In the genomic region with DNA sequence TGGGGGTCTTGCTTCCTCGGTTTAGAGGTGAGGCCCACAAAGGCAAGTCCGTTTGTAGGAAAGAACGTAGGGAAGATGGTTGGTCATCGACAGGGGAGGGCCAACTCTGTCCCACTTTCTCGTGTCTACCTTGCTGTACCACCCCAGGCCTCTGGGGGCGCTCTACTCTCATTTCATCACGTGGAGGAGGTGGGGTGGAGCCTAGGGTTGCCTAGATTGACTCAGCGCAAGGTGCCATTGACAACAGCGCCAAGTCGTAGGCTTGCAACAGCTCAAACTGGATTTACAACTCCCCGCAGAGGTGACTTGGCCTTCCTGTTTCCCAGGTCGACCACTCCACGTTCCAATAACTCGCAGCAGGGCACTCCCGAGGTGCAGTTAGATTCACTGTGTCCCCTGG, we compare ENCODE assay signal across 11 mouse cellular contexts. TPM values are rescaled to one million over a fixed set of nuclear protein-coding genes. Genes with fewer than 3 reads are reported as not detected.
DNase-seq lines count a peak whose midpoint lies in the region; ATAC-seq lines count a peak whose summit lies in the region.
"Had no signal": no experiment of that assay in that cellular context is flagged by ENCODE, and none has a peak within 500 bp of the region (broad histone marks: within the 10 kb centered on the region; RNA-seq: fewer than 3 reads in every experiment).

No protein-coding gene starts in this region.

- intact Hi-C loops in heart, postnatal 14 days (cut with DNase I): no loop called here
- intact Hi-C loops in left cerebral cortex, postnatal 10 days (cut with DNase I): loop anchor here (5.0 kb wide), 1 partner anchor 497 kb away; no protein-coding TSS in a partner anchor
- intact Hi-C loops in gastrocnemius, postnatal 14 days (cut with DNase I; ENCODE audit: low total_unique reads): no loop called here

- ATAC-seq in heart, embryonic 12.5 days (ENCODE audit: insufficient number of reproducible peaks, low FRiP score): no peak
- ATAC-seq: hindbrain, embryonic 16.5 days had no signal

- H3K36me3 ChIP-seq in heart, embryonic 12.5 days: no peaks in the 10 kb centered on the region
- no peaks in the 10 kb centered on the region for H3K36me3 ChIP-seq in limb, embryonic 10.5 days

- H3K4me1 ChIP-seq in heart, embryonic 12.5 days (replicated peaks): peaks cover 7% of the 10 kb centered on the region; the same call in 1 of the 2 replicates
- no peaks in the 10 kb centered on the region for H3K4me1 ChIP-seq in limb, embryonic 10.5 days

- H3K27me3 ChIP-seq in heart, embryonic 12.5 days (replicated peaks): no peaks in the 10 kb centered on the region
- no peaks in the 10 kb centered on the region for H3K27me3 ChIP-seq in limb, embryonic 10.5 days (ENCODE audit: low read depth, poor library complexity, severe bottlenecking)

- peak overlapping the region; percentile 13 for H3K4me3 ChIP-seq in heart, embryonic 12.5 days
- 0 out of 2 replicates have a peak overlapping the region, but pooled peaks have one; percentile 4 for H3K4me3 ChIP-seq in limb, embryonic 10.5 days

- DNase-seq in heart, postnatal 14 days: no peak
- DNase-seq in A20 (ENCODE audit: low read depth, low spot score): peak; percentile 34
- DNase-seq in T-cell, adult 2 months (ENCODE audit: low spot score): peak; percentile 15
- DNase-seq in limb, embryonic 10.5 days (ENCODE audit: low spot score): no peak
- no peak for DNase-seq in adrenal gland, postnatal 10 days
- no peak for DNase-seq in left cerebral cortex, postnatal 10 days (ENCODE audit: extremely low spot score in 1 of 2, low spot score in 2 of 2)
- DNase-seq in gastrocnemius, postnatal 14 days: no peak
- DNase-seq: left cerebral cortex, postnatal 4 days had no signal

- no peak overlapping the region for H3K27ac ChIP-seq in heart, embryonic 12.5 days (ENCODE audit: poor library complexity, severe bottlenecking)
- H3K27ac ChIP-seq in limb, embryonic 10.5 days: no peak overlapping the region

- no peaks in the 10 kb centered on the region for H3K9me3 ChIP-seq in heart, embryonic 12.5 days (replicated peaks)
- H3K9me3 ChIP-seq in limb, embryonic 10.5 days (replicated peaks): no peaks in the 10 kb centered on the region

- WGBS in heart, embryonic 12.5 days: 40% methylated on average over 15 of the region's 15 CpGs
- WGBS in limb, embryonic 10.5 days: 53% methylated on average over 15 of the region's 15 CpGs

- H3K4me2 ChIP-seq in heart, embryonic 12.5 days: peak overlapping the region; percentile 57

- no peak overlapping the region for H3K9ac ChIP-seq in heart, embryonic 12.5 days

RNA-seq across cellular contexts. Expression of gene Glp1r, which starts 27.3 kb away (rescaled TPM):
- polyA plus RNA-seq in heart, embryonic 12.5 days (2016; fragmentation: Nextera tagmentation; extraction: Ambion mirVana): 0.13 and 0.15 TPM in 2 replicates
- under 1 TPM; 0.41 to 0.62 TPM for total RNA-seq in heart, postnatal 14 days (2021)
- polyA plus RNA-seq in limb, embryonic 10.5 days (2016; fragmentation: Nextera tagmentation; extraction: Ambion mirVana): 0.10 TPM in 1 of 2 replicates, not detected in the other
- under 1 TPM; 0.21 to 0.45 TPM for total RNA-seq in adrenal gland, postnatal 10 days (2021)
- total RNA-seq in left cerebral cortex, postnatal 10 days (2021): under 1 TPM; 0.93 to 0.94 TPM
- not detected for total RNA-seq in gastrocnemius, postnatal 14 days (2021)
- total RNA-seq: monocyte, adult 5-6 weeks had no signal

Comparison
In these comparisons a context has a peak if more than half of its experiments do, and no peak if none do; other contexts are left out.
1. DNase-seq: peak in A20 (single experiment) and T-cell, adult 2 months (single experiment); none in heart, postnatal 14 days (0 of 2), limb, embryonic 10.5 days (single experiment), adrenal gland, postnatal 10 days (single experiment), left cerebral cortex, postnatal 10 days (0 of 2) and gastrocnemius, postnatal 14 days (single experiment).